Mouse (Mus musculus) Patski (cell line): Measurements from ENCODE around the gene Fam207a. TPM values are rescaled to one million over a fixed set of nuclear protein-coding genes. Genes with fewer than 3 reads are reported as not detected.

Experiments used
- ATAC-seq: fragments of 100-300 bp; one replicate; pipeline ENCODE4 v1.8.0; 2021
- CTCF ChIA-PET: fragments of 350-600 bp; sonication (Branson Sonifier 250); formaldehyde crosslinking; loops from one replicate; lab custom pipeline; 2022; ENCODE audit warnings: inconsistent platforms; lab: Charles Lee
- POLR2A ChIA-PET: fragments of 350-600 bp; sonication (Branson Sonifier 250); formaldehyde crosslinking; loops from one replicate; lab custom pipeline; 2022; ENCODE audit warnings: antibody characterized with exemption, inconsistent platforms; lab: Charles Lee
- DNase-seq: peaks from one replicate; pipeline ENCODE4 v3.0.0-alpha.2; 2011; ENCODE audit warnings: low read depth, low spot score
- H3K27me3 ChIP-seq: fragments of 371-371 bp; one replicate; pipeline ENCODE4 v1.5.1; 2021
- CTCF ChIP-seq: fragments of 100-300 bp; IDR thresholded peaks from one replicate; pipeline ENCODE4 v1.5.1; 2021
- in situ Hi-C: fragments of 300-500 bp; cut with MboI; formaldehyde crosslinking; loops from 3 replicates; pipeline ENCODE4 v1.11.1; 2018; ENCODE audit warnings: low pct_unique_long_range_greater_than_20kb, mixed read lengths
- polyA plus RNA-seq: library from polyadenylated mRNA; unstranded; gene quantifications from one replicate; pipeline ENCODE4 v1.2.3, GENCODE M21; 2021

Gene Fam207a
- polyA plus RNA-seq, 1 experiment from 2014 or later = 32.2 TPM

GRCm38 (mm10) chr10:77506526-77506925 lies 9.1 kb downstream of the Fam207a start:
- H3K27me3 ChIP-seq = no peaks in the 10 kb centered on the region
- peak; percentile 9 for ATAC-seq
- DNase-seq = no peak
- in situ Hi-C loops = no loop called here
- TF ChIP-seq CTCF = no peak
- ChIA-PET POLR2A (interaction anchor here (1.0 to 1.2 kb wide), 2 partner anchors 57 to 89 kb away, joined by 3 to 6 read pairs; partner anchors contain the start of gene Adarb1), CTCF (interaction anchor here (1.5 to 4.4 kb wide), 3 partner anchors 153 to 236 kb away, joined by 4 to 26 read pairs (median 8); no protein-coding TSS in a partner anchor)

- in situ Hi-C loops = no loop called here
- ChIA-PET POLR2A (interaction anchor here (0.6 kb wide), 1 partner anchor 312 kb away, joined by 3 read pairs; no protein-coding TSS in a partner anchor), CTCF (interaction anchor here (1.9 kb wide), 1 partner anchor 146 kb away, joined by 8 read pairs; no protein-coding TSS in a partner anchor)
- ATAC-seq (no peak), DNase-seq (no peak)
- no peak for TF ChIP-seq CTCF
- H3K27me3 ChIP-seq = no peaks in the 10 kb centered on the region
Observed at GRCm38 (mm10) chr10:77504143-77504542, 11.4 kb downstream of the Fam207a start.

GRCm38 (mm10) chr10:77502967-77503922 lies 12.3 kb downstream of the Fam207a start:
- DNase-seq (no peak), ATAC-seq (no peak)
- in situ Hi-C loops = no loop called here
- CTCF ChIA-PET = interaction anchor here (0.7 to 1.9 kb wide), 3 partner anchors 38 to 145 kb away, joined by 3 to 8 read pairs (median 3); no protein-coding TSS in a partner anchor
- POLR2A ChIA-PET = no interaction called here
- H3K27me3 ChIP-seq = no peaks in the 10 kb centered on the region
- no peak for TF ChIP-seq CTCF

DNA sequence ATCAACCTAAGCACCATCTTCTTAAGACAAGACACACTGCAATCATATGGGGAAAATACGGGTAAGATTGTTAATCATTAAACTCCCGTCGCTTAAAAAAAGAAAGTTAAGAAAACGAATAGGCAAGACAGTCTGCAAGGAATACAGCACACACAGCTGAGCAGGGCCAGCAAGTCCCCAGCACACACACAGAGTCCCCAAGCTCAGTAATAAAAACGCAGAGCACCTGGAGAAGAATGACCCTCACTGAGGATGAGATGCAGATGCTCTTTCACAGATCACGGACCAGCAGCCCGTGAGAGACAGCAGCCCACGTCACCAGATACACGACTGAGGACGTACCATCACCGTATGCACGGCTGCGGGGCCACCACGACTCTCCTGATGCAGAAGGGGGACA lies 14.9 kb downstream of the Fam207a start:
- ChIA-PET CTCF (no interaction called here), POLR2A (interaction anchor here (0.6 kb wide), 2 partner anchors 58 to 233 kb away, joined by 3 read pairs; no protein-coding TSS in a partner anchor)
- ATAC-seq (no peak), DNase-seq (no peak)
- no peak for TF ChIP-seq CTCF
- in situ Hi-C loops = no loop called here
- no peaks in the 10 kb centered on the region for H3K27me3 ChIP-seq

DNA sequence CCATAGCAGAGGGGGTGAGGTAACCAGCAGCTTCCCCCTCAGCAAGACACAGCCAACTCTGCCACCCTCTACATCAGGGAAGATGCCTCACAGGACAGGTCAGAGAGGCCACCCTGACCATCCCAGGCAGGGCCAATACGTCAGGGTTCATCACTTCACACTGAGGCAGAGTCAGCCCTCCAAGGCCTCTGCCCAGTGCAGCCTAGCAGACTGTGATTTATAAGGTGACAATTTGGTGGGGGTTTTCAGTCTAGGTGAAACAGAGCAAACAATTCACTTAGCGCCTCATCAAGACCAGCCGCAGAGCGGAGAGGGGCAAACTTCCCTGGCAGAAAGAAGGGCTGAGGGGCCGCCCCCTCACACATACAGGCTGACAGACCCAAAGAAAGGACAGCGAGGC lies 17.3 kb downstream of the Fam207a start:
- in situ Hi-C loops = loop anchor here (5.0 kb wide), 1 partner anchor 46 kb away; no protein-coding TSS in a partner anchor
- DNase-seq (no peak), ATAC-seq (no peak)
- no peaks in the 10 kb centered on the region for H3K27me3 ChIP-seq
- TF ChIP-seq CTCF = no peak
- CTCF ChIA-PET = interaction anchor here (1.2 kb wide), 1 partner anchor 160 kb away, joined by 3 read pairs; no protein-coding TSS in a partner anchor
- POLR2A ChIA-PET = no interaction called here

DNA sequence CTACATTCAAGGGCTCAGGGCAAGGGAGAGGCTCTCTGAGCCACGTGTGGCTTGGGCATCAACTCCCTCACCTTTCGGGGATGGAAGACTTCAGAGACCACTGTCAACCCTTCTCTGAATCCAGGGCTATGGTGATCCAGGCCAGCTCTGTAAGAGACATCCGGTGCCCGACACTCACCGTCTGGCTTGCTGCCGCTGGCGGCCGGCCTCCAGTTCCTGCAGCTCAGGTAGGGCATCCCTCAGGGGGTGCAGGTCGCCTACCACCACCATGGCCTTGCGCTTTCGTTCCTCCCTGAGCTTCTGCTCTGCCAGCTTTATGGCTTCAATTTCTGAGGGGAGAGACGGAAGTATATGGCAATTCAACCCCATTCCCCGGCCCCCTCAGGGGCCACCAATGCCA lies 18.4 kb downstream of the Fam207a start:
- in situ Hi-C loops = loop anchor here (5.0 kb wide), 1 partner anchor 45 kb away; no protein-coding TSS in a partner anchor
- H3K27me3 ChIP-seq = no peaks in the 10 kb centered on the region
- DNase-seq (no peak), ATAC-seq (no peak)
- POLR2A ChIA-PET = no interaction called here
- CTCF ChIA-PET = no interaction called here
- TF ChIP-seq CTCF = no peak

- no peak for DNase-seq
- no peaks in the 10 kb centered on the region for H3K27me3 ChIP-seq
- CTCF ChIA-PET = no interaction called here
- TF ChIP-seq CTCF = no peak
- no peak for ATAC-seq
- POLR2A ChIA-PET = no interaction called here
- in situ Hi-C loops = no loop called here
Observed at GRCm38 (mm10) chr10:77492885-77493284, 22.7 kb downstream of the Fam207a start.

GRCm38 (mm10) chr10:77491585-77491984 lies 24.0 kb downstream of the Fam207a start:
- TF ChIP-seq CTCF = no peak
- in situ Hi-C loops = no loop called here
- ChIA-PET CTCF (no interaction called here), POLR2A (no interaction called here)
- ATAC-seq = no peak
- no peaks in the 10 kb centered on the region for H3K27me3 ChIP-seq
- no peak for DNase-seq

- in situ Hi-C loops = no loop called here
Observed at GRCm38 (mm10) chr10:77488168-77488567, 27.4 kb downstream of the Fam207a start.

GRCm38 (mm10) chr10:77485786-77486185 lies 29.8 kb downstream of the Fam207a start:
- CTCF ChIA-PET = no interaction called here
- in situ Hi-C loops = no loop called here
- POLR2A ChIA-PET = no interaction called here
- no peak for TF ChIP-seq CTCF
- DNase-seq (no peak), ATAC-seq (no peak)
- no peaks in the 10 kb centered on the region for H3K27me3 ChIP-seq

More at GRCm38 (mm10) chr10:77488168-77488567, 27.4 kb downstream of the Fam207a start:
- DNase-seq (no peak), ATAC-seq (no peak)
- H3K27me3 ChIP-seq = no peaks in the 10 kb centered on the region
- ChIA-PET CTCF (interaction anchor here (0.8 kb wide), 1 partner anchor 11 kb away, joined by 3 read pairs; no protein-coding TSS in a partner anchor), POLR2A (no interaction called here)
- no peak for TF ChIP-seq CTCF
